Mouse (Mus musculus) forebrain, embryonic 15.5 days (tissue): ENCODE measurements at regions not wholly inside any gene's neighbourhood (a gene's known extent, or its start where the extent isn't known, plus 50 kb on each side); places are given as distances from the start of the nearest gene placed in this dataset.
"Not testable (repeated sequence)": the region's sequence is repeated elsewhere in the genome, so short reads cannot be mapped to it uniquely, and the experiment has no call there.

Experiments used
- ATAC-seq: fragments of 200-750 bp; cut with Nextera tagmentation; replicated peaks from 2 replicates; pipeline ENCODE4 v1.8.0; 2017; ENCODE audit warnings: mild to moderate bottlenecking, moderate TSS enrichment, moderate library complexity
- H3K27ac ChIP-seq: fragments of 300-500 bp; sonication (generic); replicated peaks from 2 replicates; pipeline ENCODE4 v1.5.1; 2015; ENCODE audit warnings: mild to moderate bottlenecking, inconsistent platforms
- H3K27me3 ChIP-seq: fragments of 300-500 bp; sonication (generic); 2 replicates; pipeline ENCODE4 v1.6.1; 2015; ENCODE audit warnings: inconsistent platforms
- H3K36me3 ChIP-seq: fragments of 300-500 bp; sonication (generic); 2 replicates; pipeline ENCODE4 v1.6.1; 2015; ENCODE audit warnings: mild to moderate bottlenecking, inconsistent platforms
- H3K4me1 ChIP-seq: fragments of 300-500 bp; sonication (generic); 2 replicates; pipeline ENCODE4 v1.6.1; 2015; ENCODE audit warnings: inconsistent platforms
- H3K4me2 ChIP-seq: fragments of 300-500 bp; sonication (generic); replicated peaks from 2 replicates; pipeline ENCODE4 v1.6.1; 2015; ENCODE audit warnings: mild to moderate bottlenecking, inconsistent platforms
- H3K4me3 ChIP-seq: fragments of 300-500 bp; sonication (generic); 2 replicates; pipeline ENCODE4 v1.5.1; 2015; ENCODE audit warnings: mild to moderate bottlenecking, inconsistent platforms
- H3K9ac ChIP-seq: fragments of 300-500 bp; sonication (generic); replicated peaks from 2 replicates; pipeline ENCODE4 v1.6.1; 2015; ENCODE audit warnings: mild to moderate bottlenecking, inconsistent platforms
- H3K9me3 ChIP-seq: fragments of 300-500 bp; sonication (generic); 2 replicates; pipeline ENCODE4 v1.6.1; 2016; ENCODE audit warnings: inconsistent platforms
- WGBS: fragments of 180-500 bp; shearing (Covaris S2); methylation state at CpG from one replicate; pipeline ENCODE4 v1.1.7; 2015; ENCODE audit warnings: mixed read lengths; 5-methylcytosine and 5-hydroxymethylcytosine counted together

GRCm38 (mm10) chr15:93005186-93005585 lies 269.8 kb downstream of the Gxylt1 start:
- H3K27me3 ChIP-seq, H3K4me2 ChIP-seq, H3K9ac ChIP-seq, H3K4me3 ChIP-seq, H3K36me3 ChIP-seq, ATAC-seq, H3K9me3 ChIP-seq, H3K27ac ChIP-seq: not testable (repeated sequence)
- H3K4me1 ChIP-seq = peaks cover 13% of the 10 kb centered on the region
- WGBS = 93% methylated on average over 5 of the region's 5 CpGs

DNA sequence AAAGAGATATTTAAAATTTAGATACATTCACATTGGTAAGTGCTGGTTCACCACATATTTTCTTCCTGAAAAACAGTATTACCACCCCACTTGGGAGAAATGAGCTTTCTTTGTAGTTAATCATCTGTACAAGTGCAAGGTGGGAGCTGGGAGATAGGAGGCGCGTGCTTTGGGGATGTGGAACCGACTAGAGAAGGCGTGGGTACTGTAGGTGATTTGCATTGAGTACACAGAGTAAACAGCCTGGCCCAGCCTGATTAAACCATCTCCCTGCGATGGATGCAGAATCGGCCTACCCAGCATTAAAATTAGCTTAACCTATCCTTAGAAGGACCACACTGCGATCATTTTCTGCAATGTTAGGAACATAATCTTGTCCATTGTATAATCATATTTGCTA lies 270.4 kb downstream of the Gxylt1 start:
- WGBS = 89% methylated on average over 7 of the region's 7 CpGs
- no peak overlapping the region for H3K27ac ChIP-seq

DNA sequence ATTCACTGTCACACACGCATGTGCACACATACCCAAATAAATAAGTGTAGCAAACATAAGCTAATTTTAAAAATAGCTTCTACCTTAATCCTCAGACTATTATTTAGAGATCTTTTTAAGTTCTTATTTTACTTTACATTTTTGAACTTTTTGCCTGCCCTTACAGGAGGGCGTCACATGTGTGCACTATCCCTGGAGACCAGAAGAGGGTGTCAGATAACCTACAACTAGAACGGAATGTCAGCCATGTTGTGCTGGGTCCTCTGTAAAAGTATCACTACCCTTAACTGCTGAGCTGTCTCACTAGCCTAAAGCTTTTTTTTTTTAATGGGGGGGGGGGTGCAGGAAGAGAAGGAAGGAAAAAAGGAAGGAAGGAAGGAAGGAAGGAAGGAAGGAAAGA lies 271.7 kb downstream of the Gxylt1 start:
- Histone ChIP-seq H3K4me2 (no peak overlapping the region), H3K27me3 (no peaks in the 10 kb centered on the region), H3K27ac (no peak overlapping the region), H3K9me3 (no peaks in the 10 kb centered on the region), H3K9ac (no peak overlapping the region), H3K4me3 (no peak overlapping the region), H3K4me1 (peaks cover 18% of the 10 kb centered on the region), H3K36me3 (no peaks in the 10 kb centered on the region)
- WGBS = 88% methylated on average over 3 of the region's 3 CpGs
- no peak for ATAC-seq

More for the DNA sequence above, 270.4 kb downstream of the Gxylt1 start:
- H3K9me3 ChIP-seq = no peaks in the 10 kb centered on the region
- no peak overlapping the region for H3K4me2 ChIP-seq
- H3K9ac ChIP-seq = no peak overlapping the region
- H3K36me3 ChIP-seq = no peaks in the 10 kb centered on the region
- no peak overlapping the region for H3K4me3 ChIP-seq
- ATAC-seq = no peak
- no peaks in the 10 kb centered on the region for H3K27me3 ChIP-seq
- H3K4me1 ChIP-seq = peaks cover 18% of the 10 kb centered on the region

DNA sequence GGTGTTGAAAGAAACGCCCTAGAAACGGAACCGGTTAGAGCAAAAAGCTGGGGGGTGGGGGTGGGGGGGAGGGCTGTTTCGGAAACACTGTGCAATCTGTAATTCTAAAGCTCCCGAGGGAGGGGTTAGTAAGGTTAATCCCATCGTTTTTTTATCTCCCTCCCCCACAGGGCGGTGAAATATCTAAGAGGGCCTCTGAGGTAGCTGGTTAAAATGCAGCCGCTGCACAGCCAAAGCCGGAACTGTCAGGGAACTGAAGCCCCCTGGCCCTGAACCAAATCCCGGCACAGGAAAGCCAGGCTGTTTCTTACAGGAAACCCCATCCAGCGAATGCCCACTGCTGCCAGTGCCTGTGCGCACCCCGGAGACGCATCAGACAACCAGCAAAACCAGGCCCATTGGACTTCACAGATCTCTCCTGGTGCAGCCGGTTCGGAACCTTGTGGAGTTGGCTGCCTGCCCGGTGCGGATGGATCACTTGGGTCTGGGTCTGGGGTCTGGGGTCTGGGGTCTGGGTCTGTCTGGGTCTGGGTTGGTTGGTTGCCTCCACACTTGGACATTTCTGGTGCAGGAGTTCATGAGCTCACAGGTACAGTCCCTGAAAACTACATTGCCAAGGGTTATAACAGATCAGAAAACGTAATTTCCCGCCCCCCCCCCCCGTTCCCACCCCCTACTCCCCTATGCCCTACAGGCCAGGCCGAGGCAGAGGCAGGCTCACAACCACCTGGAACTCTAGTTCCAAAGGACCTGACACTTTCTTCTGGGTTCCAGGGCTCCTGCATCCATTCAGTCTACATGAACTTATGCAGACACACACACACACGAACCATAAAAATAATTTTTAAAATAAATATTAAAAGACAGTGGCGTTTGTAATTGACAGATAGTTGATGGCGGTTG lies 272.7 kb downstream of the Gxylt1 start:
- H3K9me3 ChIP-seq = no peaks in the 10 kb centered on the region
- H3K9ac ChIP-seq = peak overlapping the region; percentile 34
- H3K4me1 ChIP-seq = peaks cover 18% of the 10 kb centered on the region
- H3K4me3 ChIP-seq = peak overlapping the region; percentile 24
- 26% methylated on average over 25 of the region's 25 CpGs for WGBS
- peak overlapping the region; percentile 5; the same call in 1 of the 2 replicates for H3K27ac ChIP-seq
- H3K4me2 ChIP-seq = peak overlapping the region; percentile 45
- ATAC-seq = peak; percentile 71
- no peaks in the 10 kb centered on the region for H3K36me3 ChIP-seq
- no peaks in the 10 kb centered on the region for H3K27me3 ChIP-seq

- H3K27me3 ChIP-seq = no peaks in the 10 kb centered on the region
- H3K27ac ChIP-seq = peak overlapping the region; percentile 5; the same call in 1 of the 2 replicates
- 7% methylated on average over 11 of the region's 11 CpGs for WGBS
- H3K4me2 ChIP-seq = peak overlapping the region; percentile 45
- ATAC-seq = peak; percentile 27; the same call in 1 of the 2 replicates
- H3K4me3 ChIP-seq = peak overlapping the region; percentile 24
- no peaks in the 10 kb centered on the region for H3K9me3 ChIP-seq
- no peaks in the 10 kb centered on the region for H3K36me3 ChIP-seq
- peaks cover 18% of the 10 kb centered on the region for H3K4me1 ChIP-seq
- peak overlapping the region; percentile 30; the same call in 1 of the 2 replicates for H3K9ac ChIP-seq
Observed at GRCm38 (mm10) chr15:93001346-93002001, 273.5 kb downstream of the Gxylt1 start.

DNA sequence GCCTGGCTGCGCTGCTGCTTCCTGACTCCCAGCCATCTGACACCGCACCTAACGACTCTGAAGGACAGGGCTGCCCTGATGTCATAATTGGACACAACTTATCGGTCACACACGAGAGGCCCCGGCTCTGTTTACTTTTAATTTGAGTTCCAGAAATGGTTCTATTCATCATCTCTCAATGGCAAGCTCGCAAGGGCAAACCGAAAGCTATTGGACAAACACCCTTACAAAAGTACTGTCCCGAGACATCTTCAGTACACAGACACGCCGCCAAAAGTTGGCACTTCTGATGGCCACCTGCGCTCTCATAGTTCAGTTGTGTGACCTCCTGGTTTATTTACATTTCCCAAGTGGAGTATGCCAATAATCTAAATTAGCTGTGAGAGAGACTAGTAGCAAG lies 274.9 kb downstream of the Gxylt1 start:
- Histone ChIP-seq H3K9ac (no peak overlapping the region), H3K27ac (no peak overlapping the region), H3K4me1 (peaks cover 18% of the 10 kb centered on the region), H3K9me3 (no peaks in the 10 kb centered on the region), H3K4me3 (no peak overlapping the region), H3K27me3 (no peaks in the 10 kb centered on the region), H3K36me3 (no peaks in the 10 kb centered on the region), H3K4me2 (no peak overlapping the region)
- ATAC-seq = no peak
- 41% methylated on average over 12 of the region's 12 CpGs for WGBS

- no peaks in the 10 kb centered on the region for H3K27me3 ChIP-seq
Observed at GRCm38 (mm10) chr15:92997933-92998332, 277.0 kb downstream of the Gxylt1 start.

DNA sequence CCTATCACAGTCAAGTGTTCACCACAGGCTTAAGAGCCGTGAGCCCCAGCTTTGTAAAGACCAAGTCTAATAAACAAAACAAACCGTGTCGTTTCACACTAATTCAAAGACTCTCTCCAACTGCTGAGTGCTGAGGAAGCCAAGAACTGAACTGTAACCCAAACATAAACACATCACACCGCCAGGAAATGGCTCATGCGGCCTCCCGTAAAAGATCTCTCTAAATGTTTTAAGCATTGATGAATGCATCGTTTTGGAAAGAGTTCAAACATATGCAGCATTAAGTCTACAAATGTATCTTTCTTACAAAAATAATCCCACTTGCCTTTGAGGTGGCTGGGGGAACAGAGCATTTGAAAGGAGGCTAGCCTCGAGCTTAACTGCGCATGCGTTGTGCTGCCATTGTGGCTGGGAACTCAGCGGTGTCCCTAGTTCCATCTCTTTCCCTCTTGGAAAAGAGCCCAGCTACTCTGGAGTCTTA lies 280.7 kb downstream of the Gxylt1 start:
- Histone ChIP-seq H3K36me3 (no peaks in the 10 kb centered on the region), H3K9me3 (no peaks in the 10 kb centered on the region), H3K4me3 (no peak overlapping the region), H3K27ac (peak overlapping the region; percentile 39; the same call in 1 of the 2 replicates), H3K27me3 (no peaks in the 10 kb centered on the region), H3K9ac (no peak overlapping the region), H3K4me1 (peaks cover 8% of the 10 kb centered on the region), H3K4me2 (no peak overlapping the region)
- 27% methylated on average over 11 of the region's 11 CpGs for WGBS
- ATAC-seq = peak; percentile 78

More at GRCm38 (mm10) chr15:92997933-92998332, 277.0 kb downstream of the Gxylt1 start:
- no peak overlapping the region for H3K27ac ChIP-seq
- 85% methylated on average over 5 of the region's 5 CpGs for WGBS
- H3K9ac ChIP-seq = no peak overlapping the region
- H3K4me2 ChIP-seq = no peak overlapping the region
- H3K36me3 ChIP-seq = no peaks in the 10 kb centered on the region
- H3K4me3 ChIP-seq = no peak overlapping the region
- H3K9me3 ChIP-seq = no peaks in the 10 kb centered on the region
- ATAC-seq = no peak
- H3K4me1 ChIP-seq = peaks cover 26% of the 10 kb centered on the region

DNA sequence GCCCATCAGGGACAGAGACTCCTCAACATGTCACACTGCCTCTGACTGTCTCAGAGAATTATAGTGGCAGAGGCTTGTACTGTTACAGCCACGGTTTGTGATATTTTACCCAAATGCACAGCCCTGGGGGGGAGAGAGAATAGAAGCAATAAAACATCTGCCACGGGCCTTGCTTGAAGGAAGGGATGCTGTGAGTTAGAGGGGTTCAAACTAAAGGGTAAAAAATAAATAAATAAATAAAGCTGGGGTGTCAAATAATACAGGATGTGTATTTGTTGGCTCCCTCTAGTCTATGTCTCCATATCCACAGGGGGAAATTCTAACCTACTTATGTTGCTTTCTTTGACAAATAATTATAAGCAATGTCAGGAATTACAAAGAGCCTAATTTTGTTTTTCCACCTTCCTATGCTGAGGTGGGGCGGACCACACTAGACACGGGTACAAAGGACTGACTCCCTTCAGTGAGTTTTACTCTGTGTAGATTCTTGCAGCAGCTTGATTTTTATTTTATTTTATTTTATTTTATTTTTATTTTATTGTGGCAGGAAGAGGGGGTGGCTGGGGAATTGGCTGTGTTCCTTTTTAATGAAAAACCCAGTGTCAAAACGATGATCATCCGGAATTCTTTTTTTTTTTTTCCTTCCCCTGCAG lies 281.3 kb downstream of the Gxylt1 start:
- 0 out of 2 replicates have a peak overlapping the region, but pooled peaks have one; percentile 7 for H3K9ac ChIP-seq
- H3K4me1 ChIP-seq = peaks cover 8% of the 10 kb centered on the region
- peak overlapping the region; percentile 39; the same call in 1 of the 2 replicates for H3K27ac ChIP-seq
- WGBS = 54% methylated on average over 6 of the region's 6 CpGs
- H3K27me3 ChIP-seq = no peaks in the 10 kb centered on the region
- H3K4me3 ChIP-seq = no peak overlapping the region
- ATAC-seq = peak; percentile 43; the same call in 1 of the 2 replicates
- no peaks in the 10 kb centered on the region for H3K36me3 ChIP-seq
- H3K9me3 ChIP-seq = no peaks in the 10 kb centered on the region
- 0 out of 2 replicates have a peak overlapping the region, but pooled peaks have one; percentile 5 for H3K4me2 ChIP-seq

GRCm38 (mm10) chr15:92975774-92976173 lies 299.2 kb downstream of the Gxylt1 start:
- no peaks in the 10 kb centered on the region for H3K36me3 ChIP-seq
- 0 out of 2 replicates have a peak, but pooled peaks cover 3% of the 10 kb centered on the region for H3K4me1 ChIP-seq
- no peak overlapping the region for H3K4me2 ChIP-seq
- H3K4me3 ChIP-seq = no peak overlapping the region
- 76% methylated on average over 4 of the region's 4 CpGs for WGBS
- ATAC-seq = no peak
- H3K27ac ChIP-seq = no peak overlapping the region
- H3K9ac ChIP-seq = no peak overlapping the region
- no peaks in the 10 kb centered on the region for H3K27me3 ChIP-seq
- no peaks in the 10 kb centered on the region for H3K9me3 ChIP-seq

GRCm38 (mm10) chr15:92974931-92975330 lies 300.0 kb downstream of the Gxylt1 start:
- H3K9me3 ChIP-seq = no peaks in the 10 kb centered on the region
- no peak overlapping the region for H3K4me3 ChIP-seq
- no peaks in the 10 kb centered on the region for H3K36me3 ChIP-seq
- H3K9ac ChIP-seq = no peak overlapping the region
- no peak; the same call in 1 of the 2 replicates for ATAC-seq
- no peak overlapping the region for H3K4me2 ChIP-seq
- H3K4me1 ChIP-seq = 0 out of 2 replicates have a peak, but pooled peaks cover 3% of the 10 kb centered on the region
- H3K27me3 ChIP-seq = no peaks in the 10 kb centered on the region
- no peak overlapping the region for H3K27ac ChIP-seq
- 82% methylated on average over 3 of the region's 3 CpGs for WGBS
